Mouse (Mus musculus) lung, postnatal 36 days (tissue): ENCODE measurements at regions not wholly inside any gene's neighbourhood (a gene's known extent, or its start where the extent isn't known, plus 50 kb on each side); places are given as distances from the start of the nearest gene placed in this dataset.
A peak's percentile ranks its signal among the peaks of the same experiment; 100 is the strongest.

Experiments
- DNase-seq: peaks from one replicate; pipeline ENCODE4 v3.0.0; 2022; ENCODE audit warnings: mixed read lengths

GRCm38 (mm10) chr17:4199698-4200153, 503.7 kb upstream of the Nox3 start:
- DNase-seq, result peak; percentile 80

GRCm38 (mm10) chr17:4201300-4201699, 505.2 kb upstream of the Nox3 start:
- no peak for DNase-seq

GRCm38 (mm10) chr17:4208142-4208925, 512.3 kb upstream of the Nox3 start:
- no peak for DNase-seq

- DNase-seq, result no peak
Measured at GRCm38 (mm10) chr17:4209650-4210049, 513.6 kb upstream of the Nox3 start.

GRCm38 (mm10) chr17:4212586-4212985, 516.5 kb upstream of the Nox3 start:
- no peak for DNase-seq

GRCm38 (mm10) chr17:4214970-4215369, 518.9 kb upstream of the Nox3 start:
- no peak for DNase-seq

- DNase-seq, result no peak
Measured at GRCm38 (mm10) chr17:4216203-4216602, 520.1 kb upstream of the Nox3 start.

- DNase-seq, result no peak
Measured at GRCm38 (mm10) chr17:4216750-4217149, 520.7 kb upstream of the Nox3 start.

GRCm38 (mm10) chr17:4220661-4221360, 524.8 kb upstream of the Nox3 start:
- DNase-seq, result no peak

GRCm38 (mm10) chr17:4227889-4228288, 531.8 kb upstream of the Nox3 start:
- no peak for DNase-seq

- DNase-seq, result no peak
Measured at GRCm38 (mm10) chr17:4229969-4230368, 533.9 kb upstream of the Nox3 start.

GRCm38 (mm10) chr17:4250476-4250875, 554.4 kb upstream of the Nox3 start:
- no peak for DNase-seq

GRCm38 (mm10) chr17:4265471-4265870, 569.4 kb upstream of the Nox3 start:
- DNase-seq, result no peak

GRCm38 (mm10) chr17:4265946-4266345, 569.9 kb upstream of the Nox3 start:
- DNase-seq, result no peak

- DNase-seq, result peak; percentile 11
Measured at GRCm38 (mm10) chr17:4266487-4266886, 570.4 kb upstream of the Nox3 start.

GRCm38 (mm10) chr17:4268380-4268779, 572.3 kb upstream of the Nox3 start:
- DNase-seq, result no peak

GRCm38 (mm10) chr17:4272456-4272855, 576.4 kb upstream of the Nox3 start:
- DNase-seq, result no peak

- no peak for DNase-seq
Measured at GRCm38 (mm10) chr17:4276722-4277121, 580.7 kb upstream of the Nox3 start.

- peak; percentile 44 for DNase-seq
Measured at GRCm38 (mm10) chr17:4278239-4278827, 582.3 kb upstream of the Nox3 start.

GRCm38 (mm10) chr17:4281451-4281850, 585.4 kb upstream of the Nox3 start:
- DNase-seq, result no peak

- DNase-seq, result no peak
Measured at GRCm38 (mm10) chr17:4291418-4291817, 595.4 kb upstream of the Nox3 start.

GRCm38 (mm10) chr17:4296521-4297155, 600.6 kb upstream of the Nox3 start:
- peak; percentile 28 for DNase-seq

GRCm38 (mm10) chr17:4297156-4297535, 601.1 kb upstream of the Nox3 start:
- DNase-seq, result no peak
